Mouse (Mus musculus) spleen, adult 2 months (tissue): Measurements from ENCODE around the gene Tef.

Source experiments
- CTCF ChIP-seq: fragments of 200-500 bp; IDR thresholded peaks from 2 replicates; pipeline ENCODE4 v1.5.1; 2011; ENCODE audit warnings: mild to moderate bottlenecking, inconsistent platforms; ENCODE audit not compliant: insufficient read depth, insufficient read length, insufficient replicate concordance; ENCODE audit errors: extremely low read depth
- POLR2A ChIP-seq: fragments of 200-500 bp; IDR thresholded peaks from 2 replicates; pipeline ENCODE4 v1.6.1; 2011; ENCODE audit warnings: low read depth, low read length, inconsistent platforms

- no peak for TF ChIP-seq POLR2A
- TF ChIP-seq CTCF = no peak
Measured at GRCm38 (mm10) chr15:81832219-81832618, 30.0 kb downstream of the Tef start.
